Mouse (Mus musculus) c-Kit-positive CD71-positive TER-119-negative erythroid progenitor cells, embryonic 14.5 days (primary cell): ENCODE results near the gene Gm20481.
"Not testable (repeated sequence)": the region's sequence is repeated elsewhere in the genome, so short reads cannot be mapped to it uniquely, and the experiment has no call there.

ENCODE experiments used
- DNase-seq: peaks from one replicate; pipeline ENCODE4 v3.0.0-alpha.2; 2013; ENCODE audit warnings: low read depth

The Gm20481 gene

GRCm38 (mm10) chr17:34951636-34952377, 17.9 kb upstream of the Gm20481 start:
- DNase-seq, result no peak

DNA sequence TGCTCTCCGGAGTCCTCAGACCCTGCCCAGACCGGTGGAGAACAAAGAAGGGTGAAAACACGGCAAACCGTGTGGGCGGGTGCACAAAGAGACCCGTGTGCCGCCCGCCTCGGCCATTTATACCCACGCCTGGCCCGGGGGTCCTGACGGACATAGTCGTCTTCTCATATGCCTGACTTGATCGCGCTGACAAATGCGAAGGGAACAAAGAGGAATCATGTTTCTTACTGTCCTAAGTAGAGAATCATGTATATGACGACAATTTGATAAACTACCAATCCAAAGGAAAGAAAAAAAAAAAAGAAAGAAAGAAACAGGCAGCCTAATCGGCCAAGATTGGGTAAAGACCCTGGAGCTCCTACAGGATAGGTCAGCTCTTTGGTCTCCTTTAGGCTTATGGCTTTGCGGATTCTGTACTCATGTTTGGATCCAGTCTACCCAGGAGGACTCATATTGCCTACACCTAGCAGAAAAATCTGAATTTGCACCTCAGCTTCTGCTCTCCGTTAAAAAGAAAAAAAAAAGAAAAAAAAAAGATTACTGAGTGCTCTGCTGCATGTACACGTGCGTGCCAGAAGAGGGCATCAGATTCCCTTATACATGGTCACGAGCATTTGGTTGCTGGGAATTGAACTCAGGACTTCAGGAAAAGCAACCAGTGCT, 17.2 kb upstream of the Gm20481 start:
- DNase-seq, result peak; percentile 64

DNA sequence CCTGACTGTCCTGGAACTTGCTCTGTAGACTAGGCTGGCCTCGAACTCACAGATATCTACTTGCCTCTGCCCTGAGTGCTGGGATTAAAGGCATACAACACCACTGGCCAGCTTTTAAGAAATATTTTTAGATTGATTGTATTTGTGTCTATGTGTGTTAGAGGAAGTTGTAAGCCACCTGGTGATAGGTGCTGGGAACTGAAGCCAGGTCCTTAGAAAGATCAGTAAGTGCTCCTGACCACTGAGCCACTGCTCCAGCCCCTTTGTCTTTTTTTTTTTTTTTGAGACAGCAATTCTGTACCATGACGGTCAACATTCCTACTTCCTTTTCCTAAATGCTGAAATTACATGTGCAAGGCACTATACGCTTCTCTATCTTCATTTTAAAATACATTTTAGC, 16.5 kb upstream of the Gm20481 start:
- DNase-seq, result no peak

DNA sequence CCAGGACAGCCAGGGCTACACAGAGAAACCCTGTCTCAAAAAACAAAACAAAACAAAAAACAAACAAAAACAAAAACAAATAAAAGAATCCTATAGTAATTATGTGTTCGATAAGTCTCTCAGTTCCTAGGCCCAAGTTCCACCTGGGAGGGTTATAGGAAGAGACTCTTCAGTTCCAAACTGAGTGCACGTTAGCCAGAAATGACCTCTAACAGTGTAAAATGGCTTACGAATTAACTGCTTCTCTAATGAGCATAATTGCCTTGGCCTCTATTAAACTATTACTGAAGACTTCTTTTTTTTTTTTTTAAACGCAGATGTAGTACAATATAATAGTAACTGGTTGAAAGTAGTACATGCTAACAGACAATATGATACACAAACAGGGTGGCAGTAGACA, 15.8 kb upstream of the Gm20481 start:
- DNase-seq, result no peak

DNA sequence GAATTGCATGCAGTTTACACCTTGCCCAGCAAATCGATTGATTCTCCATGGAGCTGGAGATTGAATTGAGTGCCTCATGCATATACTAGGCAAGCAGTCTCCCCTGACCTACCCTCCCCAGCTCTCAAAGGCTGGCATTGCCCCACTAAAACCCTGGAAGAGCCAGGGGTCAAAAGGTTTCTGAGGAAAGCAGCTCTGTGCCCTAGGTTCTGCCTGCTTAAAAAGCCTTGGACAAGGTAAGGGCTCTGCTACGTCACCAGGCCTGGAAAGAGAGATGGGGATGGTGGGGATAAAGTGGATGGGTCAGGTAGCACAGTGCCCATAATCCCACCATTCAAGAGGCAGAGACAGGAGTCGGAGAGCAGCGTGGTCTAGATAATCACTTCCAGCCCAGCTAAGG, 14.9 kb upstream of the Gm20481 start:
- no peak for DNase-seq

- no peak for DNase-seq
Observed at GRCm38 (mm10) chr17:34955884-34956283, 13.8 kb upstream of the Gm20481 start.

- DNase-seq, result no peak
Observed at GRCm38 (mm10) chr17:34956340-34956739, 13.4 kb upstream of the Gm20481 start.

GRCm38 (mm10) chr17:34957291-34957690, 12.4 kb upstream of the Gm20481 start:
- not testable (repeated sequence) for DNase-seq

DNA sequence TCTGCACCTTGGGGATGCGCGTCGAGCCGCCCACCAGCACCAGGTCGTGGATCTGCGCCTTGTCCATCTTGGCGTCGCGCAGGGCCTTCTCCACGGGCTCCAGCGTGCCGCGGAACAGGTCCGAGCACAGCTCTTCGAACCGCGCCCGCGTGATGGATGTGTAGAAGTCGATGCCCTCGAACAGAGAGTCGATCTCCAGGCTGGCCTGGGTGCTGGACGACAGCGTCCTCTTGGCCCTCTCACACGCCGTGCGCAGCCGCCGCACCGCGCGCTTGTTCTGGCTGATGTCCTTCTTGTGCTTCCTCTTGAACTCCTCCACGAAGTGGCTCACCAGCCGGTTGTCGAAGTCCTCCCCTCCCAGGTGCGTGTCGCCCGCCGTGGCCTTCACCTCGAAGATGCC, 11.7 kb upstream of the Gm20481 start:
- not testable (repeated sequence) for DNase-seq

- not testable (repeated sequence) for DNase-seq
Observed at GRCm38 (mm10) chr17:34958734-34959129, 11.0 kb upstream of the Gm20481 start.

GRCm38 (mm10) chr17:34959130-34959778, 10.5 kb upstream of the Gm20481 start, which contains the start of gene Hspa1b:
TSS of gene Hspa1b (minus strand) at chr17:34959238.
- DNase-seq, result not testable (repeated sequence)

DNA sequence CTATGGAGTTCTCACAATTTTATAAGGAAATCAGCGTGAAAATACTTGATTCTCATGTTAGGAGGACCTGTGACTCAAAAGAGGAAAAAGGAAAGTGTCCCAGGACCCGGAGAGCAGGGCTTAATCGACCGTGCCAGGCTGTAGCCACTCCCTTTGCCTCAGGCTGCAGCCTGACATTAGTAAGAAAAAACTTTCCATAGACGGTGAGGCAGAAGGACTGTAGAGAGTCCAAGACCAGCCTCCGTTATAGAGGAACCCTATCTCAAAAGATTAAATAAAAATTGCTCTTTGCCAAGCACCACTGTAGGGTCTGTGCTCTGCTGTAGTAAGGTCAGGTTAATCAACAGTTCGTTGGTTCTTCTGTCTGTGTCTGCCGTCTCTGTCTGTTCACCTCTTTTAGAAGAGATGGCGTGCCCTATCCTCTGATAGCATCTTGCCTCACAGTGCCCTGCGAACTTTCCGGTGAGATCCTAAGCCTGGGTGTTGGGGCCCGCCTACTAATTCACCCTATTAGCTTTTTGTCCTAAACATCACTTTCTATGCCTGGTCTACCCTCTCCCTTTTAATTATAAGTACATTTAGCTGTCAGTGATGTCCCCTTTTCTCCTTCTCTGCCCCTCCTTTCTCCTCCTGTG, 9.7 kb upstream of the Gm20481 start:
- no peak for DNase-seq

DNA sequence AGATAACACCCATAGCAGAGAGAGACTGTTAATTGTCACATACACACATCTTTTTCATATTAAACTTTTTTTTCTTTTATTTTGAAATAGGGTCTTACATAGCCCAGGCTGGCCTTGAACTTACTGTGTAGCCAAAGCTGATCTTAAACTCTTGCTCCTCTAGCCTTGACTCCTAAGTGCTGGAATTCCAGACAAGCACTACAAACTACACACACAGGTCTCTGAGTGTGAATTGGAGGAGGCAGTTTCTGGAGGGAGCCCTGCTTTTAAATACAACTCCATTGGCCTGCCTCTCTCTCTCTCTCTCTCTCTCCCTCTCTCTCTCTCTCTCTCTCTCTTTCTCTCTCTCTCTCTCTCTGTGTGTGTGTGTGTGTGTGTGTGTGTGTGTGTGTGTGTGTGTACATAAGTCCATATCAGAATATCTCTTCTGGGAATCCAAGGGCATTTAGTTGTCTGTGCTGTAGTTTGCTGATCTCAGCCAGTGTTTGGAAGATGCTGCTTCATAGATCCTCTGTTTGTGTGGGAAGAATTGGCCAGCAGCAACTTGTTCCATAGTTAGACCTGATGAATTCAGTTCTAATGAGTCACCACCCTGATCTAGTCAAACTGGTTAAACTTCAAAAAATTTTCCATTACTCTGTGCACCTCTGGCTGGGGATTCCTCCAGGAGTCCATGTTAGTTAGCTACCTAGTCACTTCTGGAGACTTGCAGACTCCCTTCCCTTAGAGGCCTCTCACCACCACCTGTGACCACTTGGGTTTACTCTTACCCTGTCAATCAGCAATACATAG, 8.8 kb upstream of the Gm20481 start:
- DNase-seq, result no peak

GRCm38 (mm10) chr17:34962125-34962524, 7.6 kb upstream of the Gm20481 start:
- DNase-seq, result no peak

- no peak for DNase-seq
Observed at GRCm38 (mm10) chr17:34962841-34963240, 6.9 kb upstream of the Gm20481 start.

GRCm38 (mm10) chr17:34964640-34965049, 5.1 kb upstream of the Gm20481 start:
- no peak for DNase-seq

DNA sequence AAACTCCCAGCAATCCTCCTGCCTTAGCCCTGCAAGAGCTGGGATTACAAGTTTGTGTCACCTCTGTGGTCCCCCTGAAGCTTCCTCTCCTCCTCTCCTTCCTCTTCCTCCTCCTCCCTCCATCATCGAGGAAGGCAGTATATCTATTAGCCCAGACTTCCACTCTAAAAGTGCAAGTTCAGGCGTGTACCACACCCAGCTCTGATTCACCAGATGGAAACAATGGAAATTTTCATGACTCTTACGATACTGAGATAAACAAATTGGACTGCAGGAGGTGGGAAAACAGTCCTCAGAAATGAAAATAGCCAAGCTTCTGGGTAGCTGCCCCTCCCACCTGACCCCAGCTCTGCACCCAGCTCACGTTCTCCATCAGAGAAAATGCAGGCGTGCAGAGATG, 4.1 kb upstream of the Gm20481 start:
- DNase-seq, result no peak

DNA sequence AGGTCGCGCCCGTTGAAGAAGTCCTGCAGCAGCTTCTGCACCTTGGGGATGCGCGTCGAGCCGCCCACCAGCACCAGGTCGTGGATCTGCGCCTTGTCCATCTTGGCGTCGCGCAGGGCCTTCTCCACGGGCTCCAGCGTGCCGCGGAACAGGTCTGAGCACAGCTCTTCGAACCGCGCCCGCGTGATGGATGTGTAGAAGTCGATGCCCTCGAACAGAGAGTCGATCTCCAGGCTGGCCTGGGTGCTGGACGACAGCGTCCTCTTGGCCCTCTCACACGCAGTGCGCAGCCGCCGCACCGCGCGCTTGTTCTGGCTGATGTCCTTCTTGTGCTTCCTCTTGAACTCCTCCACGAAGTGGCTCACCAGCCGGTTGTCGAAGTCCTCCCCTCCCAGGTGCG, 1.1 kb downstream of the Gm20481 start:
- DNase-seq, result not testable (repeated sequence)

GRCm38 (mm10) chr17:34971694-34972068, 2.0 kb downstream of the Gm20481 start:
- DNase-seq, result not testable (repeated sequence)

- not testable (repeated sequence) for DNase-seq
Observed at GRCm38 (mm10) chr17:34972069-34972749, 2.5 kb downstream of the Gm20481 start, which contains the start of the genes Hspa1a and Hspa1l. TSS of gene Hspa1a (minus strand) at chr17:34972156. TSS of gene Hspa1l (plus strand) at chr17:34972703.
